Mouse (Mus musculus) liver, adult 10 weeks (tissue): ENCODE data around the gene Olfr659. TPM values are rescaled to one million over a fixed set of nuclear protein-coding genes. Genes with fewer than 3 reads are reported as not detected.

Experiments used
- polyA plus RNA-seq: library from polyadenylated mRNA; stranded (reverse); fragments of 350-450 nt; fragmentation: Illumina TruSeq; extraction: RNeasy Lipid Tissue Mini Kit (QIAGEN cat#74804); gene quantifications from one replicate; pipeline ENCODE4 v1.2.3, GENCODE M21; 2014; ENCODE audit warnings: low read depth, low replicate concordance

Gene Olfr659
- not detected for polyA plus RNA-seq

DNA sequence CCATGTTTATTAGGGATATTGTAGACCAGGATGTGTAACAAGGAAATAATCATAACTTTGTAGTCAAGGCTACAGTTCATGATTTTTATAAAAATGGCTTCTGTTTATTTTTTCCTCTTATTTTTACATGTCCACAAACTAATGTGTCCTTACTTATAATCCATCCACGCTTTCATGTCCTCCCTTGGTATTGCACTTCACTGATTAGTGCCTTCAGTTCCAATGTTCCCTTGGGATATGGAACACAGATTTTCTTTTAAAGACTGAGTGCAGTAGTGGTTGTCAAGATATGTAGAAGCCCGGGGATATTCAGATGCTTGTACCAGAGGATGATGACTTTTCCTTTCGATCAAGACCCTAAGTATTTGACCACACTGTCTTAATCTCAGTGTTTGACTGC lies at the start of gene Olfr659:
Gene Olfr659, plus strand, starts transcription at position 301 of the 400 bp plus-strand sequence.

DNA sequence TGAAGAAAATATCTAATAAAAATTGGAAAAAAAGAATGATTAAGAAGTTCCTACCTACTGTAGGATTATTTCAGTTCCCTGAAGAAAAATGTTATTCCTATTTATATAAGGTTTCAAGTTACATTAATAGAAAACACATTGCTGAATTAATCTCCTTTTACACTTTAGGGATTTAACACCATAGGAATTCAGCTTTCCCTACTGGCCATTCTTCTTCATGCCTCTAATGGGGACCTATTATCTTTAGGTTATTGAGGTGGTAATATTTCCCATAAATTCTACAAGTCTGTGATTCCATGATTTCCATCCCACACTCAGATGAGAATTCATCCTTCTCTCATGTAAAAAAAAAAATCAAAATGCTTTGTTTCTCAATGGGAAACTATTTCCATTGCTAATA lies 42.1 kb upstream of the Olfr659 start, which contains the start of gene Olfr657:
Gene Olfr657, plus strand, starts transcription at position 301 of the 400 bp plus-strand sequence.

DNA sequence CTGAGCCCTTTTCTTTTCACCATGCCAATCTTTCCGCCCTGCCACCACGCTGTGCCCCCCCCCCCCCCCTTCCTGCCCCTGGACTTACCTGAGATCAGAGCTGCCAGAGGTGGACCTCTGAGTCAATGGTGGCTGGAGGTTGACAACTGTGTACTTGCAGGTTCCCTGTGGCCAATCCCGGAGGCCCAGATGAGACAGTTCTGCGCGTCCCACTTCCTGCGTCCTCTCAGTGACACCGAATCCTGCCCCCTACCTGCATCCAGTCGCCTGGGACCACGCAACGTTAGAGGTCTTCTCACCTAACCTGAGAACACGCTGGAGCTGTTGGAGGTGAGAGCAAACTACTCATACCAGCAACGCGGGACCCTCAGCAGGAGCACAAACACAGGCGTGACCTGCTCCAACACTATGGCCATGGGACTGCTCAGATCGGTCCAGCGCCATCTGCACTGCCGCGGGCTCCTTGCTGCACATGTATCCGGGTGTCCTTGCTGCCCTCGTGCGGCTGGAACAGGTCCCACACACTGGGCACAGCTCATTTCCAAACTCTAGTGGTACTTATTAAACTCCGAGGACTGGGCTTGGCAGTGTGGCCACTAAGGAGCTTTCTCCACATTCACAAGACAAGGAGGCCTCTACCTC lies 19.6 kb upstream of the Olfr659 start, which contains the start of gene Olfr658:
Gene Olfr658, minus strand, starts transcription at position 465 of the 642 bp plus-strand sequence.

DNA sequence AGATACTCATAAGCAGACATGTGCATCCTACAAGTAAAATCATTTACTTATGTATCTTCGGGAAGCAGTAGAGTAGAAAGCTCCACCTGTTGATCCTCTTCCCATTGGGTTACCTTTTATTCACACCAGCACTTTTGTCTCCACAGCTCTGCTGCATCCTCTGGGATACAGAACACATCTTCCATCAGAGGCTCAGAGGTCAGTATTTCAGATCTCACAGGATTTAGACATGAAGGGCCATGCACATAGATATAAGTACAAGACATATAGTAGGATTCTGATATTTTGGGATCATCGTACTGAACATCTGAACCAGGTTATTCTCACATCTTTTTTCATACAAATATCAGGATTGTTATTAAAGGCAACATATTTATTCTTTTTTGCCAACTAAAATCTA lies 19.6 kb downstream of the Olfr659 start, which contains the start of gene Olfr661:
Gene Olfr661, plus strand, starts transcription at position 301 of the 400 bp plus-strand sequence.

Other genes with a start within 250 kb of the Olfr659 start
- gene Trim30a, start 201.6 kb upstream of the Olfr659 start, polyA plus RNA-seq: 14.2 TPM
- 14.9 TPM for gene Trim30d, start 158.9 kb upstream of the Olfr659 start, polyA plus RNA-seq
- gene Olfr651, start 116.6 kb upstream of the Olfr659 start, polyA plus RNA-seq: not detected
- gene Olfr652, start 105.9 kb upstream of the Olfr659 start, polyA plus RNA-seq: not detected
- gene Olfr653, start 89.4 kb upstream of the Olfr659 start, polyA plus RNA-seq: not detected
- not detected for gene Olfr654, start 79.7 kb upstream of the Olfr659 start, polyA plus RNA-seq
- gene Olfr655, start 65.0 kb upstream of the Olfr659 start, polyA plus RNA-seq: not detected
- gene Olfr656, start 52.8 kb upstream of the Olfr659 start, polyA plus RNA-seq: not detected
- not detected for gene Olfr657, start 42.0 kb upstream of the Olfr659 start, polyA plus RNA-seq
- gene Olfr658, start 19.4 kb upstream of the Olfr659 start, polyA plus RNA-seq: not detected
- gene Olfr661, start 19.7 kb downstream of the Olfr659 start, polyA plus RNA-seq: not detected
- gene Usp17le, start 110.7 kb downstream of the Olfr659 start, polyA plus RNA-seq: not detected
- gene Usp17lb, start 175.8 kb downstream of the Olfr659 start, polyA plus RNA-seq: not detected
- gene Usp17la, start 190.3 kb downstream of the Olfr659 start, polyA plus RNA-seq: not detected
- gene Olfr665, start 211.3 kb downstream of the Olfr659 start, polyA plus RNA-seq: not detected
- not detected for gene Olfr666, start 229.2 kb downstream of the Olfr659 start, polyA plus RNA-seq